Mouse (Mus musculus) lung, embryonic 14.5 days (tissue): ENCODE measurements around the gene Pik3ap1. TPM values are rescaled to one million over a fixed set of nuclear protein-coding genes. Genes with fewer than 3 reads are reported as not detected.

ENCODE experiments used
- ATAC-seq: fragments of 200-750 bp; cut with Nextera tagmentation; 2 replicates; pipeline ENCODE4 v1.8.0; 2017; ENCODE audit warnings: mild to moderate bottlenecking, moderate TSS enrichment, moderate library complexity; ENCODE audit not compliant: insufficient read depth
- DNase-seq: peaks from one replicate; pipeline ENCODE4 v3.0.0-alpha.2; 2015
- H3K27ac ChIP-seq: fragments of 300-500 bp; sonication (generic); 2 replicates; pipeline ENCODE4 v1.5.1; 2014; ENCODE audit warnings: low read depth, mild to moderate bottlenecking, moderate library complexity
- H3K27me3 ChIP-seq: fragments of 300-500 bp; sonication (generic); 2 replicates; pipeline ENCODE4 v1.6.1; 2014; ENCODE audit warnings: low read length, control low read depth; ENCODE audit not compliant: insufficient read depth
- H3K36me3 ChIP-seq: fragments of 300-500 bp; sonication (generic); 2 replicates; pipeline ENCODE4 v1.6.1; 2014; ENCODE audit warnings: control low read depth; ENCODE audit not compliant: insufficient read depth
- H3K4me1 ChIP-seq: fragments of 300-500 bp; sonication (generic); 2 replicates; pipeline ENCODE4 v1.6.1; 2014; ENCODE audit warnings: antibody characterized with exemption, control low read depth; ENCODE audit not compliant: insufficient read depth
- H3K4me2 ChIP-seq: fragments of 300-500 bp; sonication (generic); 2 replicates; pipeline ENCODE4 v1.6.1; 2014; ENCODE audit warnings: mild to moderate bottlenecking
- H3K4me3 ChIP-seq: fragments of 300-500 bp; sonication (generic); 2 replicates; pipeline ENCODE4 v1.5.1; 2014; ENCODE audit warnings: low read depth, low read length
- H3K9ac ChIP-seq: fragments of 300-500 bp; sonication (generic); 2 replicates; pipeline ENCODE4 v1.6.1; 2014
- H3K9me3 ChIP-seq: fragments of 300-500 bp; sonication (generic); 2 replicates; pipeline ENCODE4 v1.6.1; 2016; ENCODE audit warnings: low read depth, low read length, control low read depth
- CTCF ChIP-seq: IDR thresholded peaks from 2 replicates; pipeline ENCODE4 v1.5.1; 2016; ENCODE audit warnings: antibody characterized with exemption, low read depth
- WGBS: fragments of 180-500 bp; shearing (Covaris S2); extraction: QIAGEN DNeasy Blood & Tissue Kit; methylation state at CpG from one replicate; pipeline ENCODE4 v1.1.7; 2014; 5-methylcytosine and 5-hydroxymethylcytosine counted together
- polyA plus RNA-seq: library from polyadenylated mRNA; unstranded; fragments of >200 nt; fragmentation: Nextera tagmentation; extraction: Ambion mirVana; gene quantifications from 2 replicates; pipeline ENCODE4 v1.2.1, GENCODE M21; 2014

Gene Pik3ap1
- polyA plus RNA-seq, 1 experiment from 2014 or later = 2.7 TPM

DNA sequence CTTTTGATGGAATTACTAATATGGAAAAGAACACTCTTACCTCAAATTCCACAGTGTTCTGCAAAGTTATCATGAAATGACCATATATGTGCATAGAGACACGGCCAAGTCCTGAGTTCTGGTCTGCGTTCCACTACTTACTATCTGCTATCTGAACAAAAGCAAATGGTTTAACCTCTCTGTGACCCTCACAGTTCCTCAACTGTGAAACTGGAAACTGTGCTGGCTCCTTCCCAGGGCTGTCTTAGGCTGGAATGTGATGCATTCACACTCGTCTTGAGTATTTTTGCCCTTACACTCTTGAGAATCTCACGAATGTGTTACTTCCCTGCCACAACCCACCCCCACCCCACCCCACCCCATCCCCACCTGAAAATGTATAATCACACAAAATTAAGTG is 135.9 kb downstream of the Pik3ap1 start:
- Histone ChIP-seq H3K4me3 (no peak overlapping the region), H3K4me1 (no peaks in the 10 kb centered on the region), H3K4me2 (no peak overlapping the region), H3K27ac (no peak overlapping the region), H3K27me3 (no peaks in the 10 kb centered on the region), H3K9ac (no peak overlapping the region), H3K36me3 (peaks cover 50% of the 10 kb centered on the region), H3K9me3 (no peaks in the 10 kb centered on the region)
- TF ChIP-seq CTCF = no peak
- ATAC-seq (no peak), DNase-seq (peak; percentile 57)
- WGBS = 33% methylated on average over 4 of the region's 4 CpGs

DNA sequence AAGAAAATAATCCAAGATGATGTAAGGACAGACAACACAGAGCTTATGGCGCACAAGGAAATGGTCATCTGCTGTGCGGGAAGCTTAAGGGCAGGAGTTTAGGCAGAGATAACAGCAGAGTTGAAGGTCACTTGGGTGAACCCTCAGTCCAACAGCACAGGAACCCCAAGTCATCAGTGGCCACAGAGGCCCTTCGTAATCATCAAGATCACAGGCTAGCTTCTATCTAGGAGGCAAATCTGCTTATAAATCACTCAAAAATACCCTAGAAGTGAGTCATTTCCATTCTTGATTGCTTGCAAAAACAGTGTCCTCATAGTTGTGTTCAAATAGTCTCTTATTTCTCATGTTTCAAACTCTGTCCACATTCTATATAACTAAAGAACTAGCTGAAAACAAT is 136.6 kb downstream of the Pik3ap1 start:
- no peak overlapping the region for H3K4me3 ChIP-seq
- H3K4me1 ChIP-seq = no peaks in the 10 kb centered on the region
- H3K27me3 ChIP-seq = no peaks in the 10 kb centered on the region
- no peak overlapping the region for H3K4me2 ChIP-seq
- WGBS = 85% methylated on average over 3 of the region's 3 CpGs
- H3K9me3 ChIP-seq = no peaks in the 10 kb centered on the region
- ATAC-seq (no peak), DNase-seq (no peak)
- H3K36me3 ChIP-seq = peaks cover 55% of the 10 kb centered on the region
- TF ChIP-seq CTCF = no peak
- H3K27ac ChIP-seq = no peak overlapping the region
- no peak overlapping the region for H3K9ac ChIP-seq

DNA sequence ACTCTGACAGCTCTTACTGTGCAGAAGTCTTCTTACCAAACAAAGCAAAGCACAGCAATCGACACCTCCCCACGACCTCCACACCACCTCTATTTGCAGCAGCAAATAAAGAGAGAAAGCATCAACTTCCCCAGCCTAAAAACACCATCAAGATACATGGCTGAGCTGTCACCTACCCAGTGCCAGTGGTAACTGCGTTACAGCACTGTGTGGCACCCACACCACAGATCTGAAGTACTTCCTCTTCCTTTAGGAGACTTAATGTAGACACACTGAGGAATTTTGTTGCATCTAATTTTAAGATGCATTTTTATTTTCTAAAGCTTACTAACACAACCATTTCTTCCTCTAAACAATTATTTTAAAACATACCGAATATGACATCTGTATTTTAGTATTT is 138.6 kb downstream of the Pik3ap1 start:
- H3K27ac ChIP-seq = no peak overlapping the region
- no peak overlapping the region for H3K9ac ChIP-seq
- H3K9me3 ChIP-seq = no peaks in the 10 kb centered on the region
- H3K36me3 ChIP-seq = peaks cover 60% of the 10 kb centered on the region
- H3K4me2 ChIP-seq = no peak overlapping the region
- DNase-seq = no peak
- no peaks in the 10 kb centered on the region for H3K4me1 ChIP-seq
- H3K4me3 ChIP-seq = no peak overlapping the region
- ATAC-seq = no peak
- H3K27me3 ChIP-seq = no peaks in the 10 kb centered on the region
- TF ChIP-seq CTCF = no peak
- WGBS = 86% methylated on average over 4 of the region's 4 CpGs

DNA sequence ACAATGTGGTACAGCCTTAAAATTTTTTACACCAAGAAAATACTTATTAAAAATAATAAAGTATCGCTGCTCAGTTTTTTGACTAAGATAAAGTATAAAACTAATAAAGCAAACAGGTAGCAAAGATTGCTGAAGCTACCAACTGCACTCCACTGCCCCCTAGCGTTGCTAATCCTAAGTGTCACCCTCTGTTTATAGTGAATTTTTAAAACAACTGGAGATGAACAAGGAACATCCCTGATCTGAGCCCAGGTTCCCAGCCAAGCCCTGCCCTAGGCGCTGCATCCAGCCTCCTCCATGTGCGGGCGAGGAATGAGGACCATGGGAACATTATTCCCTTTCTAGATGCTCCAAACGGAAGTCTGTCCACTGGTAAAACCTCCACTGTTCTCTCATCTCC is 140.3 kb downstream of the Pik3ap1 start:
- Histone ChIP-seq H3K27me3 (no peaks in the 10 kb centered on the region), H3K4me2 (no peak overlapping the region), H3K4me3 (no peak overlapping the region), H3K4me1 (no peaks in the 10 kb centered on the region), H3K27ac (no peak overlapping the region), H3K9me3 (no peaks in the 10 kb centered on the region), H3K36me3 (peaks cover 69% of the 10 kb centered on the region), H3K9ac (no peak overlapping the region)
- 61% methylated on average over 6 of the region's 6 CpGs for WGBS
- TF ChIP-seq CTCF = peak; percentile 76
- ATAC-seq (no peak), DNase-seq (peak; percentile 83)

DNA sequence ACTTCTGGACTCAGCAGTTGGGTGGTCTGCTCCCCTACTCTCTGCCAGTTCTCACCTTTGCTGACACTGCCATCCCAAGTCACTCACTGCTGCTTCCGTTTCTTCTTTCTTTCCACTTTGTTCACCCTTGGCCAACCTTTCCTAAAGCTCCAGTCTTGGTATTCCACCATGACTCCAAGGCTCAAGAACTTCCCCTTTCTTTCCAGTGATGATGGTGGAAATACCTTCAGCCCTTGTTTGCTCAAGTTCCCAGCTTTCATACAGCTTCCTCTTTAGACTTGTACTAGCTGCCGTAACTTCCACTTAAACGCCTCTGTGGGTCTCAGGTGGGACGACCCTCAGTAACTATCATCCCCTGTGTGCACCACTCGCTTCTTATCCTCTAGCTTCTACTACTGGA is 142.9 kb downstream of the Pik3ap1 start:
- Histone ChIP-seq H3K9me3 (no peaks in the 10 kb centered on the region), H3K27me3 (no peaks in the 10 kb centered on the region), H3K4me1 (no peaks in the 10 kb centered on the region), H3K4me2 (no peak overlapping the region), H3K36me3 (peaks cover 74% of the 10 kb centered on the region), H3K27ac (no peak overlapping the region), H3K4me3 (no peak overlapping the region), H3K9ac (no peak overlapping the region)
- TF ChIP-seq CTCF = no peak
- no peak for ATAC-seq
- no peak for DNase-seq
- 90% methylated on average over 5 of the region's 5 CpGs for WGBS

DNA sequence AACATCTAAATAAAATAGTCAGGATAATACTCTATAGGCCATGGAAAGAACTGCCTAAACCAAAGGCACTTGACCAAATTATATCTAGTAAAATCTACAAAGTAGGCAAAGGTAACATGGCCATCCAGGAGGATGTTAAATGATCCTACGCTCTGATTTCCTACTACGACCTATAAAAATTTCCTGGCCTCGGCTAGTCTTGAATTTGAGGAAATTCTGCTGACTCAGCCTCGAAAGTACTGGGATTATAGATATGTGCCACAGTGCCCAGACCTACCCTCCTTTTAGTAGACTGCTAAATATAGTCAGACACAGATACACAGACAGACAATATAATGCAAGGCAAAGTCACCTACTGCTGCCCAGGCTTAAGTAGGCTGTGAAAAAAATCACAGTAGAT is 151.2 kb downstream of the Pik3ap1 start:
- 89% methylated on average over 4 of the region's 4 CpGs for WGBS
- no peak for ATAC-seq
- no peak for DNase-seq
- no peak overlapping the region for H3K4me3 ChIP-seq
- H3K4me1 ChIP-seq = no peaks in the 10 kb centered on the region
- no peaks in the 10 kb centered on the region for H3K9me3 ChIP-seq
- no peaks in the 10 kb centered on the region for H3K27me3 ChIP-seq
- no peak overlapping the region for H3K9ac ChIP-seq
- no peak for TF ChIP-seq CTCF
- no peak overlapping the region for H3K27ac ChIP-seq
- H3K4me2 ChIP-seq = no peak overlapping the region
- H3K36me3 ChIP-seq = peaks cover 82% of the 10 kb centered on the region

Other genes with a start within 250 kb of the Pik3ap1 start
- 0.05 TPM in 2 replicates for gene Tll2, start 178.3 kb downstream of the Pik3ap1 start, polyA plus RNA-seq
- gene Tm9sf3, start 121.1 kb downstream of the Pik3ap1 start, polyA plus RNA-seq = 172 and 176 TPM in 2 replicates
- 13.0 and 13.9 TPM in 2 replicates for gene Lcor, start 97.5 kb upstream of the Pik3ap1 start, polyA plus RNA-seq
- gene Gm340, start 197.3 kb upstream of the Pik3ap1 start, polyA plus RNA-seq = 3.7 and 4.2 TPM in 2 replicates